Mouse (Mus musculus): ENCODE data around the gene BC100530.

DNA sequence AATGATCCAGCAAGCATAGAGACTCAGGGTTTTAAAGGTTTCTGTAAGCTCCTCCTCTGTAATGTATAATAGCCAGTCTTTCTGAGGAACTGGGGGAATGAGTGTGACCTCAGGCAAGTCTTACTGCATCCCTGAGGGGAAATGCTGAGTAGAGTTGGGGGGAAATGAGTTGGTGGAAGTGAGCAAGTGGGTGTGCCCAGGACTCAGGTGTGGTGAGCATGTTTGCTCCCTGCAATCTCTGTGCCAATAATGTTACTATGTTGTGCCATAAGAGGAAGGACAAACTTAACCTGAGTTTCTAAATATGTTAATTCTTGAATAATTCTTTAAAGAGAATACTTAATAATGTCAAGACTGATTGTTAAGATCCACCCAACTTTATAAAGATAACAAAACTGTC, 40.8 kb upstream of the BC100530 start, which contains the start of gene Stfa2:
- TF ChIP-seq CTCF (IDR thresholded peaks at IDR 0.05; ENCODE audit: borderline replicate concordance, insufficient read depth, low read depth, low read length): no peak
- TF ChIP-seq POLR2A (IDR thresholded peaks at IDR 0.05; ENCODE audit: borderline replicate concordance, insufficient read depth, low read length): no peak
